In genomic region chr2:38125671-38126382, GRCm38 (mm10) we compare ENCODE assay signal across 16 mouse cellular contexts.
DNase-seq lines count a peak whose midpoint lies in the region; ATAC-seq lines count a peak whose summit lies in the region.
"Had no signal": no experiment of that assay in that cellular context is flagged by ENCODE, and none has a peak within 500 bp of the region (broad histone marks: within the 10 kb centered on the region; RNA-seq: fewer than 3 reads in every experiment).

No protein-coding gene starts in this region.

- peak overlapping the region; percentile 22; the same call in 1 of the 2 replicates for H3K9ac ChIP-seq in liver, embryonic 11.5 days (ENCODE audit: low read depth, low read length)
- no peak overlapping the region for H3K9ac ChIP-seq in stomach, embryonic 14.5 days (replicated peaks; ENCODE audit: low read depth, low read length)
- H3K9ac ChIP-seq: embryonic facial prominence, embryonic 13.5 days; kidney, embryonic 15.5 days; midbrain, embryonic 13.5 days had no signal

- DNase-seq in layer of hippocampus, adult 9-11 months: peak; percentile 53
- DNase-seq in layer of hippocampus, adult 9-10 months (ENCODE audit: low spot score): no peak
- peak; percentile 69 for DNase-seq in c-Kit-positive CD71-positive TER-119-negative erythroid progenitor cells, embryonic 14.5 days (ENCODE audit: low read depth)
- peak; percentile 50 for DNase-seq in liver, embryonic 11.5 days (ENCODE audit: low spot score)
- no peak for DNase-seq in embryo, embryonic 9.5 days (ENCODE audit: extremely low spot score)
- DNase-seq: gastrocnemius, postnatal 10 days; lung, postnatal 14 days; right cerebral cortex, postnatal 25 days had no signal

- no peaks in the 10 kb centered on the region for H3K27me3 ChIP-seq in liver, embryonic 11.5 days (replicated peaks; ENCODE audit: control insufficient read depth, insufficient read depth, low read length)
- H3K27me3 ChIP-seq in stomach, embryonic 14.5 days (ENCODE audit: control insufficient read depth, insufficient read depth, low read length): no peaks in the 10 kb centered on the region
- H3K27me3 ChIP-seq: embryonic facial prominence, embryonic 13.5 days; kidney, embryonic 15.5 days; midbrain, embryonic 13.5 days; Patski had no signal

- H3K4me3 ChIP-seq in liver, embryonic 11.5 days (ENCODE audit: low read depth, low read length): peak overlapping the region; percentile 23; the same call in 1 of the 2 replicates
- H3K4me3 ChIP-seq in stomach, embryonic 14.5 days (ENCODE audit: low read depth, low read length): no peak overlapping the region
- H3K4me3 ChIP-seq: embryonic facial prominence, embryonic 13.5 days; kidney, embryonic 15.5 days; midbrain, embryonic 13.5 days had no signal

- H3K4me1 ChIP-seq in liver, embryonic 11.5 days (replicated peaks; ENCODE audit: control insufficient read depth, insufficient read depth, low read length): peaks cover 43% of the 10 kb centered on the region
- 0 out of 2 replicates have a peak, but pooled peaks cover 4% of the 10 kb centered on the region for H3K4me1 ChIP-seq in stomach, embryonic 14.5 days (ENCODE audit: control insufficient read depth, insufficient read depth, low read length)
- H3K4me1 ChIP-seq: midbrain, embryonic 13.5 days had no signal

- 0 out of 2 replicates have a peak, but pooled peaks cover 2% of the 10 kb centered on the region for H3K36me3 ChIP-seq in liver, embryonic 11.5 days (ENCODE audit: control insufficient read depth, insufficient read depth, low read length)
- H3K36me3 ChIP-seq in stomach, embryonic 14.5 days (ENCODE audit: control insufficient read depth, insufficient read depth, low read length): no peaks in the 10 kb centered on the region
- H3K36me3 ChIP-seq: embryonic facial prominence, embryonic 13.5 days; kidney, embryonic 15.5 days; midbrain, embryonic 13.5 days had no signal

- peak; percentile 94 for ATAC-seq in liver, embryonic 11.5 days (replicated peaks; ENCODE audit: low FRiP score)
- ATAC-seq in stomach, embryonic 14.5 days (ENCODE audit: insufficient number of reproducible peaks, insufficient read depth, low FRiP score, low read depth): peak; percentile 49; the same call in 1 of the 2 replicates
- no peak for ATAC-seq in inflammation-experienced regulatory T-cells, adult 6 months
- ATAC-seq: CD4-positive, CD25-positive, alpha-beta regulatory T cell, adult 4 months; forebrain, embryonic 14.5 days; midbrain, embryonic 13.5 days; Patski had no signal

- no peaks in the 10 kb centered on the region for H3K9me3 ChIP-seq in liver, embryonic 11.5 days (ENCODE audit: control insufficient read depth, low read length)
- no peaks in the 10 kb centered on the region for H3K9me3 ChIP-seq in stomach, embryonic 14.5 days (ENCODE audit: control insufficient read depth, low read depth, low read length)
- H3K9me3 ChIP-seq: embryonic facial prominence, embryonic 13.5 days; kidney, embryonic 15.5 days; midbrain, embryonic 13.5 days had no signal

- peak overlapping the region; percentile 49 for H3K4me2 ChIP-seq in liver, embryonic 11.5 days
- H3K4me2 ChIP-seq in stomach, embryonic 14.5 days (replicated peaks; ENCODE audit: low read depth, low read length): no peak overlapping the region
- H3K4me2 ChIP-seq: embryonic facial prominence, embryonic 13.5 days; kidney, embryonic 15.5 days; midbrain, embryonic 13.5 days had no signal

- peak overlapping the region; percentile 81 for H3K27ac ChIP-seq in liver, embryonic 11.5 days (ENCODE audit: low read depth, low read length)
- no peak overlapping the region for H3K27ac ChIP-seq in stomach, embryonic 14.5 days (ENCODE audit: low read length)
- H3K27ac ChIP-seq: embryonic facial prominence, embryonic 13.5 days; kidney, embryonic 15.5 days; midbrain, embryonic 13.5 days had no signal

- whole genome bisulfite sequencing in liver, embryonic 11.5 days: 35% methylated on average over 5 of the region's 5 CpGs
- WGBS in stomach, embryonic 14.5 days: 50% methylated on average over 5 of the region's 5 CpGs

Comparison
In these comparisons a context has a peak if more than half of its experiments do, and no peak if none do; other contexts are left out.
1. DNase-seq: peak in layer of hippocampus, adult 9-11 months (single experiment), c-Kit-positive CD71-positive TER-119-negative erythroid progenitor cells, embryonic 14.5 days (single experiment) and liver, embryonic 11.5 days (single experiment); none in layer of hippocampus, adult 9-10 months (single experiment) and embryo, embryonic 9.5 days (single experiment).